ENCODE assay signal across 11 mouse cellular contexts in the genomic region with DNA sequence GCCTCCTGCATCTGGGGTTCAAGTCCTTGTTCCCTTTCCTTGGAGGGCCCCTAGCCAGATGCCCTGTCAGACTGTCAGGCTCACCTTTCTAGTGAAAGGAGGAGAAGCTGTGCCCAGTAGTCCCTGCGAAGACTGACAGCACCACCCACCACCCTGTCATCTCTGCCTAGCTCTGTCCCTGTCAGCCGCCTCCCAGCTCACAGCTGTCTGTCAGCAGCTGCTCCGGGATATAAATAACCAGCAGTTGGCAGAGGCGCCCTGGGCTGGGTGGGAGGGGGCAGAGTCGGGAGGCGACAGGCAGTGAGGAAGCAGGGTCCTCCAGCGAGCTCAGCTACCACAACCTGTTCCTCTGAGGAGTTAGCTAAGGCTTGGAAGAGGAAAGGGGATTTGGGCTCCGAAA. TPM values are rescaled to one million over a fixed set of nuclear protein-coding genes. Genes with fewer than 3 reads are reported as not detected.
DNase-seq lines count a peak whose midpoint lies in the region; ATAC-seq and TF ChIP-seq lines count a peak whose summit lies in the region.
"Had no signal": no experiment of that assay in that cellular context is flagged by ENCODE, and none has a peak within 500 bp of the region (broad histone marks: within the 10 kb centered on the region; RNA-seq: fewer than 3 reads in every experiment).

No protein-coding gene starts in this region.

- DNase-seq in liver, postnatal 0 days = peak; percentile 41
- DNase-seq in liver, embryonic 11.5 days (ENCODE audit: low spot score) = no peak
- peak; percentile 42 for DNase-seq in gastrocnemius, postnatal 10 days
- peak; percentile 47 to 66 for DNase-seq in heart, postnatal 14 days
- DNase-seq in right cerebral cortex, postnatal 10 days (ENCODE audit: low spot score in 2 of 2) = peak; percentile 65 to 72
- DNase-seq in ovary, postnatal 14 days (ENCODE audit: low spot score) = no peak
- DNase-seq: kidney, postnatal 14 days had no signal

- no peak overlapping the region for H3K27ac ChIP-seq in liver, postnatal 0 days (ENCODE audit: low read depth)
- no peak overlapping the region for H3K27ac ChIP-seq in liver, embryonic 11.5 days (ENCODE audit: low read depth, low read length)
- no peak overlapping the region for H3K27ac ChIP-seq in intestine, embryonic 16.5 days (ENCODE audit: low read length)
- H3K27ac ChIP-seq: macrophage had no signal

- no peak for ATAC-seq in liver, postnatal 0 days
- no peak for ATAC-seq in liver, embryonic 11.5 days (replicated peaks; ENCODE audit: low FRiP score)
- ATAC-seq in megakaryocyte progenitor cell, adult 5-6 weeks (replicated peaks; ENCODE audit: poor library complexity) = no peak
- ATAC-seq in intestine, embryonic 16.5 days = no peak

- H3K4me1 ChIP-seq in liver, postnatal 0 days (ENCODE audit: insufficient read depth) = no peaks in the 10 kb centered on the region
- no peaks in the 10 kb centered on the region for H3K4me1 ChIP-seq in liver, embryonic 11.5 days (replicated peaks; ENCODE audit: control insufficient read depth, insufficient read depth, low read length)
- H3K4me1 ChIP-seq in intestine, embryonic 16.5 days (ENCODE audit: control insufficient read depth, insufficient read depth, low read length) = no peaks in the 10 kb centered on the region

- intact Hi-C loops in heart, postnatal 14 days (cut with DNase I) = no loop called here

- TF ChIP-seq EP300 in liver, postnatal 0 days (IDR thresholded peaks at IDR 0.05; ENCODE audit: low read depth) = no peak

- H3K9me3 ChIP-seq in liver, postnatal 0 days (ENCODE audit: low read length) = no peaks in the 10 kb centered on the region
- H3K9me3 ChIP-seq in liver, embryonic 11.5 days (ENCODE audit: control insufficient read depth, low read length) = no peaks in the 10 kb centered on the region
- H3K9me3 ChIP-seq in intestine, embryonic 16.5 days (ENCODE audit: control insufficient read depth, low read length) = no peaks in the 10 kb centered on the region

- H3K9ac ChIP-seq in liver, postnatal 0 days (replicated peaks) = no peak overlapping the region
- H3K9ac ChIP-seq in liver, embryonic 11.5 days (ENCODE audit: low read depth, low read length) = no peak overlapping the region
- H3K9ac ChIP-seq in intestine, embryonic 16.5 days (ENCODE audit: low read depth, low read length) = no peak overlapping the region

- no peak for TF ChIP-seq CTCF in liver, postnatal 0 days (IDR thresholded peaks at IDR 0.05; ENCODE audit: low read depth)

- H3K36me3 ChIP-seq in liver, postnatal 0 days (replicated peaks; ENCODE audit: insufficient read depth, low read length) = no peaks in the 10 kb centered on the region
- H3K36me3 ChIP-seq in liver, embryonic 11.5 days (ENCODE audit: control insufficient read depth, insufficient read depth, low read length) = no peaks in the 10 kb centered on the region
- no peaks in the 10 kb centered on the region for H3K36me3 ChIP-seq in intestine, embryonic 16.5 days (ENCODE audit: control insufficient read depth, insufficient read depth, low read length)

- no peaks in the 10 kb centered on the region for H3K27me3 ChIP-seq in liver, postnatal 0 days (ENCODE audit: insufficient read depth, low read length)
- no peaks in the 10 kb centered on the region for H3K27me3 ChIP-seq in liver, embryonic 11.5 days (replicated peaks; ENCODE audit: control insufficient read depth, insufficient read depth, low read length)
- no peaks in the 10 kb centered on the region for H3K27me3 ChIP-seq in intestine, embryonic 16.5 days (replicated peaks; ENCODE audit: control insufficient read depth, insufficient read depth, low read length)

- no peak overlapping the region for H3K4me3 ChIP-seq in liver, postnatal 0 days (ENCODE audit: low read depth, low read length)
- H3K4me3 ChIP-seq in liver, embryonic 11.5 days (ENCODE audit: low read depth, low read length) = no peak overlapping the region
- no peak overlapping the region for H3K4me3 ChIP-seq in intestine, embryonic 16.5 days (ENCODE audit: low read length)
- H3K4me3 ChIP-seq: erythroblast, embryonic 14.5 days had no signal

- H3K4me2 ChIP-seq in liver, postnatal 0 days (ENCODE audit: low read depth, low read length) = no peak overlapping the region
- H3K4me2 ChIP-seq in liver, embryonic 11.5 days = no peak overlapping the region
- no peak overlapping the region for H3K4me2 ChIP-seq in intestine, embryonic 16.5 days (ENCODE audit: low read depth, low read length)

- 21% methylated on average over 8 of the region's 8 CpGs for WGBS in liver, postnatal 0 days (ENCODE audit: insufficient replicate concordance)
- 24% methylated on average over 8 of the region's 8 CpGs for WGBS in liver, embryonic 11.5 days
- WGBS in intestine, embryonic 16.5 days = 19% methylated on average over 8 of the region's 8 CpGs

RNA-seq across cellular contexts. Expression of a gene that starts 26.8 kb away (rescaled TPM):
- 0.05 TPM in 1 of 2 replicates, not detected in the other for polyA plus RNA-seq in liver, postnatal 0 days (2015; fragmentation: Nextera tagmentation; extraction: Ambion mirVana)
- polyA plus RNA-seq in liver, embryonic 11.5 days (2014; fragmentation: Nextera tagmentation; extraction: Ambion mirVana) = 1.3 and 1.4 TPM in 2 replicates
- total RNA-seq in gastrocnemius, postnatal 10 days (2021) = 1 to 10 TPM; 2.8 to 3.7 TPM
- 1 to 10 TPM; 3.0 to 5.6 TPM for total RNA-seq in heart, postnatal 14 days (2021)
- total RNA-seq in megakaryocyte progenitor cell, adult 5-6 weeks (2015) = not detected in 2 replicates
- total RNA-seq in megakaryocyte progenitor cell, adult 5-6 weeks (2017) = not detected in 2 replicates
- polyA plus RNA-seq in intestine, embryonic 16.5 days (2015; fragmentation: Nextera tagmentation; extraction: Ambion mirVana) = 3.3 and 3.4 TPM in 2 replicates
- polyA plus RNA-seq: erythroblast, embryonic 14.5 days; macrophage had no signal

Comparison
In these comparisons a context has a peak if more than half of its experiments do, and no peak if none do; other contexts are left out.
1. DNase-seq: peak in liver, postnatal 0 days (single experiment), gastrocnemius, postnatal 10 days (single experiment), heart, postnatal 14 days (2 of 2) and right cerebral cortex, postnatal 10 days (2 of 2); none in liver, embryonic 11.5 days (single experiment) and ovary, postnatal 14 days (single experiment).